Mouse (Mus musculus): ENCODE results near the gene Astn2. TPM values are rescaled to one million over a fixed set of nuclear protein-coding genes. Genes with fewer than 3 reads are reported as not detected.
"Not testable (repeated sequence)": the region's sequence is repeated elsewhere in the genome, so short reads cannot be mapped to it uniquely, and the experiment has no call there.

Astn2 gene
- polyA plus RNA-seq, 1 experiment from 2014 or later, result 2.9 TPM

DNA sequence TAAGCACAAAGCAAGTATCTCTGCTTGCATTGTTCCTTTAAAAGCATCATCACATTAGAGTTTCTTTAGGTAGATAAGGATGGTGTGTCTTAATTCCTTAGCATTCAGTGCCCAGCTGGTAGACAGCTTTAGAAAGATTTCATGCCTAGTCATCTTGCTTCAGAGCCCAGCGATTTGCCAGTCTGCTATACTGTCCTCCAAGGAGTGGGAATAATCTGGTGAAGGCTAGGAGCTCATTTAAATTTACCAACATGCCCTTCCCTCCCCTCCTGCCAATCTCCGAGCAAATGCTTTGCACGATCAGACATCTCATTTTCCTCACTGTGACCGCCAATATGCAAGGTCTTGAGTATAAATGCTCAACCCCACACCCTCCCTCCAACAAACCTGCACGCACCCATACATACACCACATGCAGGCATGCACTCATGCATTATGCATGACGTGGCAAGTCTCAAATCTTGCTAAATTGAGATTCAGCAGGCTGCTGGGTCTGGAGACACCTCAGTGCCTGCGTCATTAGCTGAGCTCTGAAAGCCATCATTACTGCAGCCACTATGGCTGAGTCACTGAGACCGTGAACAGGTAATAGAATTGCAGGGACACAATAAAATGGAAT lies 704.6 kb downstream of the Astn2 start:
- Histone ChIP-seq H3K36me3 (no peaks in the 10 kb centered on the region), H3K4me3 (no peak overlapping the region), H3K27ac (peak overlapping the region; percentile 41), H3K4me1 (peaks cover 11% of the 10 kb centered on the region; the same call in 1 of the 2 replicates), H3K4me2 (replicated peaks) (0 out of 2 replicates have a peak overlapping the region, but pooled peaks have one; percentile 9), H3K9ac (no peak overlapping the region), H3K27me3 (no peaks in the 10 kb centered on the region), H3K9me3 (replicated peaks) (no peaks in the 10 kb centered on the region)
- peak; percentile 97 for ATAC-seq (ENCODE audit: low FRiP score)
- WGBS, result 41% methylated on average over 8 of the region's 8 CpGs

DNA sequence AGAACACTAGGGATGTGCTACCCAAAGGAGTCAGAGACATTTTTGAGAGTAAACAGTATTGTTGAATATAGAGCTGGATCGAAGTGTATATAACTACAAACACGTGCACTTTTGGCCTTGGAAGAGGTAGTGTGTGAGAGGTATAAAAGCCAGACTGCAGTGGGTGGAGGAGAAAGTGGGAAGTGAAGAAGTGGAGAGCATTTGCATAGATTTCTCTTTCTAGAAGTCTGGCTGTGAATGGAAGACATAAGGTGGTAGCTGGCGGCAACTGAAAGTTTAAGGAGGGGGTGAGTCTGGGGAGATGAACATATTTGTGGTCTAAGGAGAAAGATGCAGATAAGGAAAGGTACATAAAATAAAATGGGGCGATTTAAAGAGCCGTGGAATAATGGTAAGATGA lies 709.2 kb downstream of the Astn2 start:
- no peak overlapping the region for H3K27ac ChIP-seq
- no peaks in the 10 kb centered on the region for H3K9me3 ChIP-seq (replicated peaks)
- no peak overlapping the region for H3K4me2 ChIP-seq (replicated peaks)
- H3K4me3 ChIP-seq, result no peak overlapping the region
- H3K36me3 ChIP-seq, result no peaks in the 10 kb centered on the region
- H3K9ac ChIP-seq, result no peak overlapping the region
- 0 out of 2 replicates have a peak, but pooled peaks cover 3% of the 10 kb centered on the region for H3K4me1 ChIP-seq
- ATAC-seq (ENCODE audit: low FRiP score), result no peak
- WGBS, result 88% methylated on average over 5 of the region's 5 CpGs
- no peaks in the 10 kb centered on the region for H3K27me3 ChIP-seq

DNA sequence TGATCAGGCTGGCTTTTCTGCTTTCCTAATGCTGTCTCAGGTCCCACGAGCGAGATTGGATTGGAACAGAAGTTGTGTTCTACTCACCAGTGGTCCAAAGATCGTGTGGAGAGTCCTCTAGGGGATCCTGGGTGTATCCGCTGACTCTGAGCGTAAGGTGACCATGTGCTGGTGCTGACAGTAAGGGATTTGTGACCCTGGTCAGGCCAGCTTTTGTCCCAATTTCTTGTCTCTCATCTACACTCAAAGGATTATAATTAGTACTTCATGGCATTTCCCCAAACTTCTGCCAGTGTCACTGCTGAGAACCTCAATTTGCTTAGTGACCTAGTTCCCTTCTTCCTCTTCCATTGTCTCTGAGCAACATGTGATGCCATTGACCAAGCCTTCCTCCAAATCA lies 710.4 kb downstream of the Astn2 start:
- H3K4me2 ChIP-seq (replicated peaks), result no peak overlapping the region
- no peak for ATAC-seq (ENCODE audit: low FRiP score)
- no peaks in the 10 kb centered on the region for H3K9me3 ChIP-seq (replicated peaks)
- WGBS, result 88% methylated on average over 5 of the region's 5 CpGs
- H3K4me1 ChIP-seq, result no peaks in the 10 kb centered on the region
- no peaks in the 10 kb centered on the region for H3K27me3 ChIP-seq
- H3K4me3 ChIP-seq, result no peak overlapping the region
- H3K9ac ChIP-seq, result no peak overlapping the region
- no peaks in the 10 kb centered on the region for H3K36me3 ChIP-seq
- H3K27ac ChIP-seq, result no peak overlapping the region

GRCm38 (mm10) chr4:65687006-65687723 lies 717.2 kb downstream of the Astn2 start:
- H3K27ac ChIP-seq, result peak overlapping the region; percentile 40; the same call in 1 of the 2 replicates
- WGBS, result 22% methylated on average over 1 of the region's 1 CpGs
- H3K4me3 ChIP-seq, result no peak overlapping the region
- no peaks in the 10 kb centered on the region for H3K27me3 ChIP-seq
- no peak overlapping the region for H3K9ac ChIP-seq
- H3K4me1 ChIP-seq, result peaks cover 14% of the 10 kb centered on the region
- no peaks in the 10 kb centered on the region for H3K36me3 ChIP-seq
- ATAC-seq (ENCODE audit: low FRiP score), result peak; percentile 66
- H3K9me3 ChIP-seq (replicated peaks), result no peaks in the 10 kb centered on the region
- H3K4me2 ChIP-seq (replicated peaks), result no peak overlapping the region

GRCm38 (mm10) chr4:65686258-65687005 lies 718.0 kb downstream of the Astn2 start:
- H3K27ac ChIP-seq, result peak overlapping the region; percentile 40; the same call in 1 of the 2 replicates
- 29% methylated on average over 3 of the region's 3 CpGs for WGBS
- peaks cover 14% of the 10 kb centered on the region for H3K4me1 ChIP-seq
- no peaks in the 10 kb centered on the region for H3K9me3 ChIP-seq (replicated peaks)
- no peaks in the 10 kb centered on the region for H3K27me3 ChIP-seq
- ATAC-seq (ENCODE audit: low FRiP score), result peak; percentile 86
- no peak overlapping the region for H3K4me3 ChIP-seq
- H3K4me2 ChIP-seq (replicated peaks), result no peak overlapping the region
- no peaks in the 10 kb centered on the region for H3K36me3 ChIP-seq
- H3K9ac ChIP-seq, result no peak overlapping the region

GRCm38 (mm10) chr4:65684401-65684800 lies 720.0 kb downstream of the Astn2 start:
- Histone ChIP-seq H3K27me3 (no peaks in the 10 kb centered on the region), H3K27ac (no peak overlapping the region), H3K4me3 (no peak overlapping the region), H3K4me1 (peaks cover 14% of the 10 kb centered on the region), H3K9me3 (replicated peaks) (no peaks in the 10 kb centered on the region), H3K9ac (no peak overlapping the region), H3K36me3 (no peaks in the 10 kb centered on the region), H3K4me2 (replicated peaks) (no peak overlapping the region)
- 81% methylated on average over 3 of the region's 3 CpGs for WGBS
- ATAC-seq (ENCODE audit: low FRiP score), result no peak

GRCm38 (mm10) chr4:65679786-65680185 lies 724.6 kb downstream of the Astn2 start:
- not testable (repeated sequence) for H3K4me1 ChIP-seq; H3K4me3 ChIP-seq; H3K36me3 ChIP-seq; H3K4me2 ChIP-seq (replicated peaks); H3K9ac ChIP-seq; H3K27me3 ChIP-seq; H3K27ac ChIP-seq; ATAC-seq (ENCODE audit: low FRiP score); H3K9me3 ChIP-seq (replicated peaks)
- 33% methylated on average over 2 of the region's 2 CpGs for WGBS

- Histone ChIP-seq H3K27ac (no peak overlapping the region), H3K9ac (no peak overlapping the region), H3K36me3 (no peaks in the 10 kb centered on the region), H3K4me2 (replicated peaks) (no peak overlapping the region), H3K9me3 (replicated peaks) (no peaks in the 10 kb centered on the region), H3K4me1 (peaks cover 6% of the 10 kb centered on the region; the same call in 1 of the 2 replicates), H3K4me3 (no peak overlapping the region), H3K27me3 (no peaks in the 10 kb centered on the region)
- ATAC-seq (ENCODE audit: low FRiP score), result no peak
- 19% methylated on average over 5 of the region's 5 CpGs for WGBS
Measured at GRCm38 (mm10) chr4:65678929-65679328, 725.5 kb downstream of the Astn2 start.

- H3K9ac ChIP-seq, result no peak overlapping the region
- H3K4me3 ChIP-seq, result no peak overlapping the region
- WGBS, result 66% methylated on average over 5 of the region's 5 CpGs
- ATAC-seq (ENCODE audit: low FRiP score), result no peak
- H3K4me2 ChIP-seq (replicated peaks), result no peak overlapping the region
- no peaks in the 10 kb centered on the region for H3K9me3 ChIP-seq (replicated peaks)
- no peaks in the 10 kb centered on the region for H3K27me3 ChIP-seq
- no peaks in the 10 kb centered on the region for H3K36me3 ChIP-seq
- H3K4me1 ChIP-seq, result peaks cover 4% of the 10 kb centered on the region; the same call in 1 of the 2 replicates
- no peak overlapping the region for H3K27ac ChIP-seq
Measured at GRCm38 (mm10) chr4:65678495-65678894, 725.9 kb downstream of the Astn2 start.

- no peak overlapping the region for H3K27ac ChIP-seq
- H3K4me1 ChIP-seq, result peaks cover 4% of the 10 kb centered on the region; the same call in 1 of the 2 replicates
- no peaks in the 10 kb centered on the region for H3K36me3 ChIP-seq
- no peak for ATAC-seq (ENCODE audit: low FRiP score)
- H3K4me2 ChIP-seq (replicated peaks), result no peak overlapping the region
- no peaks in the 10 kb centered on the region for H3K9me3 ChIP-seq (replicated peaks)
- 94% methylated on average over 4 of the region's 4 CpGs for WGBS
- H3K27me3 ChIP-seq, result no peaks in the 10 kb centered on the region
- H3K4me3 ChIP-seq, result no peak overlapping the region
- H3K9ac ChIP-seq, result no peak overlapping the region
Measured at GRCm38 (mm10) chr4:65674267-65674978, 730.0 kb downstream of the Astn2 start.

DNA sequence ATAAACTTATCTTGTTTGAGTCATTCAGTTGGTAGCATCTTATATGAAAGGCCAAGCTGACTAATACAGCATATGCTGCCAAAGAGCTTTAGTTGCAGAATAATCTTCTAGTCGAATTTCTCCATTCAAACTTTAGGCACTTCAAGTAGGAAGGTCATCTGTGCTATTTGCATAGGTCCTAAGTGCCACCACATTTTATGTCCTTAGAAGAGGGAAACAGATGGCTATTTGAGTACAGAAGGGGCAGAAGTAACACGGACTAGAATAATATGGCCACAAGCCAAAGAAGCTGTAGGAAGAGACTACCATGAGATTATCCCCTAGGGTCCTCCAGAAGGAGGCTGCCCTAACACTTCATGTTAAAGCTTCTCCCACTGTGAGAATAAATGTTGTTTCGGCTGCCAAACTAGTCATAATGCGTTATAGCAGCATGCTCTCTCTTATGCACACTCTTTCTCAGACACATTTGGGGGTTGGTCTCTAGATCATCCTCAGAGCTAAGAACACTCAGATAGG lies 730.9 kb downstream of the Astn2 start:
- H3K27ac ChIP-seq, result no peak overlapping the region
- H3K4me2 ChIP-seq (replicated peaks), result no peak overlapping the region
- no peaks in the 10 kb centered on the region for H3K4me1 ChIP-seq
- WGBS, result 80% methylated on average over 4 of the region's 4 CpGs
- H3K9me3 ChIP-seq (replicated peaks), result no peaks in the 10 kb centered on the region
- H3K36me3 ChIP-seq, result no peaks in the 10 kb centered on the region
- H3K27me3 ChIP-seq, result no peaks in the 10 kb centered on the region
- H3K9ac ChIP-seq, result no peak overlapping the region
- no peak for ATAC-seq (ENCODE audit: low FRiP score)
- H3K4me3 ChIP-seq, result no peak overlapping the region

DNA sequence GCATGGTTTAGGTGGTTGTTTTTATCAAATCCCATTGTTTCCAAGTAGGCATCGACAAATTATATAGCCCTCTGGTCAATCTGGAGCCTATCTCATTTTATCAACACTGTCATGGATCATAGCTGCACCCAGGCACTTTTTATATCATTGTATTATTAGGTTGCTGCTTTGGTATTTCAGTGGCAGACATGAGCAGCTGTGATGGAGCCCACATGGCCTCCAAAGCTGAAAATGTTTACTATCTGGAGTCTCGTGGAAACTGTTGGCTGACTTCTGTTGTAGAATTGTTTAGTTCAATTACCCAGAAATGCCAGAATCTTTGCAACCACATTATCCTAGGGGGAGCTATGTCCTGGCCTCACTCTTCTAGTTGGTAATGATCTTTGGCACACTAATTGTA lies 732.1 kb downstream of the Astn2 start:
- Histone ChIP-seq H3K4me1 (peaks cover under 1% of the 10 kb centered on the region), H3K36me3 (no peaks in the 10 kb centered on the region), H3K9ac (no peak overlapping the region), H3K27ac (no peak overlapping the region), H3K9me3 (replicated peaks) (no peaks in the 10 kb centered on the region), H3K4me3 (no peak overlapping the region), H3K4me2 (replicated peaks) (no peak overlapping the region), H3K27me3 (no peaks in the 10 kb centered on the region)
- ATAC-seq (ENCODE audit: low FRiP score), result no peak
- 79% methylated on average over 2 of the region's 2 CpGs for WGBS
